Mouse (Mus musculus) brain, embryonic 14.5 days (tissue): ENCODE data around the gene Mrpl43.

Experiments
- CTCF ChIP-seq: fragments of 200-500 bp; IDR thresholded peaks from 2 replicates; pipeline ENCODE4 v1.5.1; 2012; ENCODE audit warnings: inconsistent platforms, mild to moderate bottlenecking, moderate library complexity, borderline replicate concordance; ENCODE audit not compliant: insufficient read depth, insufficient read length; ENCODE audit errors: extremely low read depth
- POLR2A ChIP-seq: fragments of 200-500 bp; IDR thresholded peaks from 2 replicates; pipeline ENCODE4 v1.6.1; 2012; ENCODE audit warnings: mild to moderate bottlenecking, inconsistent platforms, borderline replicate concordance; ENCODE audit not compliant: poor library complexity, insufficient read depth, insufficient read length, severe bottlenecking; ENCODE audit errors: extremely low read depth

DNA sequence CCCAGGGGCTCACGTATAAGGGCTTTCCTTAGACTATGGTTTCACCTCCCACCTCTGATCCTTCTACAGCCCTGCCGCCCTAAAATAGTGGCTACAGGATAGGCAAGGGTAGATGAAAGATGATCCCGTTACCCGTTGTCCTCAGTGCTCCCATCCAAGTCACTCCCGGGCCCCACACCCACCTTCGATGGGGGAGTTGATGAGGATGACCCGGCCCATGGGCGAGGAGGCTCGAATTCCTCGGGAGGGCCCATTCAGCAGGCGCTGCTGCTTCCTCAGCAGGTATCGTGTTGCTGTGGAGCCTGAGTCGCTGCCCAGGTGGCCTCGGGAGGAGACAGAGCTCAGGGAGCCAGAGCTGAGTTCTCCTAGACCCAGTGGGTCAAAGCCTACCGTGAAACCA, 39.0 kb upstream of the Mrpl43 start:
- TF ChIP-seq CTCF (no peak), POLR2A (no peak)
